Mouse (Mus musculus): ENCODE data around the gene Jam2. TPM values are rescaled to one million over a fixed set of nuclear protein-coding genes. Genes with fewer than 3 reads are reported as not detected.

The Jam2 gene
- polyA plus RNA-seq, 1 experiment from 2014 or later, result 8.3 TPM

GRCm38 (mm10) chr16:84834344-84834743, 60.4 kb downstream of the Jam2 start:
- no peaks in the 10 kb centered on the region for H3K27me3 ChIP-seq (ENCODE audit: insufficient read depth, low read length)
- peak overlapping the region; percentile 100 for H3K27ac ChIP-seq
- DNase-seq (ENCODE audit: low spot score), result no peak
- no peaks in the 10 kb centered on the region for H3K9me3 ChIP-seq (replicated peaks; ENCODE audit: low read length)
- peaks cover 14% of the 10 kb centered on the region for H3K36me3 ChIP-seq (ENCODE audit: insufficient read depth, low read length)
- WGBS, result under 1% methylated on average over 22 of the region's 22 CpGs
- no peak for TF ChIP-seq CTCF (IDR thresholded peaks at IDR 0.05; ENCODE audit: low read depth)
- H3K9ac ChIP-seq (ENCODE audit: low read depth, low read length), result peak overlapping the region; percentile 99
- peak; percentile 0; the same call in 1 of the 2 replicates for ATAC-seq (replicated peaks; ENCODE audit: low FRiP score, low read depth)
- H3K4me3 ChIP-seq (replicated peaks; ENCODE audit: low read depth, low read length), result peak overlapping the region; percentile 96
- H3K4me1 ChIP-seq (replicated peaks; ENCODE audit: insufficient read depth, low read length), result peaks cover 8% of the 10 kb centered on the region
- H3K4me2 ChIP-seq (ENCODE audit: low read length), result peak overlapping the region; percentile 61

DNA sequence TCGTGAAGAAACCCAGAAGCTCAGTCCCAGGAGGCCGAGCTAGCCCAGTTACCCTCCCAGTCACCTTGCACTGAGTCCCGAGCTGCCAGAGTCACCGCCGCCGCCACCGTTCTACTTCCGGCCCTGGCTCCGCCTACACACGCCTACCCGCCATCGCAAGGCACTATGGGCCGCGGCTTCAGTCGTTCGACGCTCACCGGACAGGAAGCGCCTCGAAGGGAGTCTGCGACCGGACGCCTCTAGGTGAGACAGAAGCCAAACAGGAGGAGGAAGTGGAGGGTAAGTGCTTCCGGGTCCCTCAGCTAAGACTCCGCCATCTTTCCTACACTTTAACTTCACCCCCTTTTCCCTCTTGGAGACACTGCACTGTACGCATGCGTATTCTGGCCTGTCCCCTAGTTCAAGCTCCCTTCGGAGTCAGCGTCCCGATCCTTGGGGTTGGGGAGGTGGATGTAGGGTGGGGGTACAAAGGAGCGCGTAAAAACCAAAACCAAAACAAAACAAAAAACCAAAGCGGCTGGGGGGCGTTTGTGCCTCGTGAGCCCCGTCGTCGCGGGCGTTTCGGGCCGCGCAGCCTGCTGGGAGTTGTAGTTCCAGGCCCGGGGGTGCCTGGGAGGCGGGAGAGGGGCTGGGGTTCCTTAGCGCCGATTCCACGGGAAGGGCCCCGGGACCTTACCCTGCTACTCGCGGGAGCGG, 61.0 kb downstream of the Jam2 start, which contains the start of gene Gabpa:
Gabpa (plus strand) TSS at position 181 of the 696 bp plus-strand sequence.
- DNase-seq (ENCODE audit: low spot score) (peak; percentile 99), ATAC-seq (replicated peaks; ENCODE audit: low FRiP score, low read depth) (peak; percentile 98)
- H3K27me3 ChIP-seq (ENCODE audit: insufficient read depth, low read length), result no peaks in the 10 kb centered on the region
- TF ChIP-seq CTCF (IDR thresholded peaks at IDR 0.05; ENCODE audit: low read depth), result no peak
- under 1% methylated on average over 52 of the region's 52 CpGs for WGBS
- H3K4me2 ChIP-seq (ENCODE audit: low read length), result peak within 1 kb of the TSS; percentile 61
- no peaks in the 10 kb centered on the region for H3K9me3 ChIP-seq (replicated peaks; ENCODE audit: low read length)
- peak within 1 kb of the TSS; percentile 100 for H3K27ac ChIP-seq
- H3K9ac ChIP-seq (ENCODE audit: low read depth, low read length), result peak within 1 kb of the TSS; percentile 99
- H3K4me3 ChIP-seq (replicated peaks; ENCODE audit: low read depth, low read length), result peak within 1 kb of the TSS; percentile 96
- H3K4me1 ChIP-seq (replicated peaks; ENCODE audit: insufficient read depth, low read length), result peaks cover 8% of the 10 kb centered on the region
- H3K36me3 ChIP-seq (ENCODE audit: insufficient read depth, low read length), result peaks cover 12% of the 10 kb centered on the region

- peaks cover 8% of the 10 kb centered on the region for H3K4me1 ChIP-seq (replicated peaks; ENCODE audit: insufficient read depth, low read length)
- TF ChIP-seq CTCF (IDR thresholded peaks at IDR 0.05; ENCODE audit: low read depth), result no peak
- peak within 1 kb of the TSS; percentile 100 for H3K27ac ChIP-seq
- peaks cover 14% of the 10 kb centered on the region; the same call in 1 of the 2 replicates for H3K36me3 ChIP-seq (ENCODE audit: insufficient read depth, low read length)
- H3K4me3 ChIP-seq (replicated peaks; ENCODE audit: low read depth, low read length), result peak within 1 kb of the TSS; percentile 96
- H3K27me3 ChIP-seq (ENCODE audit: insufficient read depth, low read length), result no peaks in the 10 kb centered on the region
- ATAC-seq (replicated peaks; ENCODE audit: low FRiP score, low read depth), result peak; percentile 31
- H3K9me3 ChIP-seq (replicated peaks; ENCODE audit: low read length), result no peaks in the 10 kb centered on the region
- DNase-seq (ENCODE audit: low spot score), result peak; percentile 89
- H3K9ac ChIP-seq (ENCODE audit: low read depth, low read length), result peak within 1 kb of the TSS; percentile 99
- WGBS, result 1% methylated on average over 42 of the region's 57 CpGs
- H3K4me2 ChIP-seq (ENCODE audit: low read length), result peak within 1 kb of the TSS; percentile 61
Observed at GRCm38 (mm10) chr16:84835441-84835822, 61.5 kb downstream of the Jam2 start, which contains the start of gene Atp5j. Atp5j (minus strand) TSS chr16:84835625.

DNA sequence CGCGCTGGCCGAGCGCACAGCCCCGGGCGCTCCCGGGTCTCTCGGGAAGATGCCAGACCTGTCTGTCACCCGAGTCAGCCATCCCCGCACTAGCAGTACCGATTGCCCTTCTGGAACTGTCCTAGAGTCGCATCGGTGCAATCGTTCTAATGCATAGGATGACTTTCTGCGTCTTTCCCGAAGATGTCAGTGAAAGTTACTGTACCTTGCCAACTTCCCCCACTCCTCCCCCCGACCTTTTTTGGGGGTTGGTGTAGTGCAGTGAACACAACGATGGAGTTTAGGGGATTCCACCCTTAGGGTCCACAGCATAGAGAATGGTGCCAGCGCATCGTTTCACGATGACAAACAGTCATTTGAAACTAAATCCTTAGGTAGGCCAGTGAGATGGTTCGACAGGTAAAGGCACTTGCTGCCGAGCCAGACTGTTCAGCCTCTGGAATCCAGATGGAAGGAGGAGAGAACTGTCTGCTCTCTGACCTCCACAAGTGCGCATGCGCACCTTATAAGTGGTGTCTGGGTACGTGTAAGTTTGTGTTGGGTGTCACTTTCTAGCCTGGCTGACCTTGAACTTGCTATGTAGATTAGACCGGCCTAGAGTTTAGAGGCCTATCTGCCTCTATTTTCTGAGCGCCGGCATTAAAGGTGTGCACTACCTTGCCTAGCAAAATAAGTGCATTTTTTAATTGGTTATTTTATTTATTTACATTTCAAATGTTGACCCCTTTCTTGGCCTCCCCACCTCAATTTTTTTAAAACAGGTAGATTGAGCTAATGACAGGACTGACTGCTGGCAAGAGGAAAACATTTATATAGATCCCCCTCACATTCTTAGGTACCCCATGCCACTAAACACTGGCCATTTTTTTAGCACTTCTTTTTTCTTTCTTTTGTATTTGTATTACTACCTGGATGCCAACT, 62.2 kb downstream of the Jam2 start:
- H3K36me3 ChIP-seq (ENCODE audit: insufficient read depth, low read length), result peaks cover 17% of the 10 kb centered on the region; the same call in 1 of the 2 replicates
- H3K4me3 ChIP-seq (replicated peaks; ENCODE audit: low read depth, low read length), result peak overlapping the region; percentile 96
- DNase-seq (ENCODE audit: low spot score) (peak; percentile 80), ATAC-seq (replicated peaks; ENCODE audit: low FRiP score, low read depth) (peak; percentile 11)
- 6% methylated on average over 28 of the region's 29 CpGs for WGBS
- H3K27me3 ChIP-seq (ENCODE audit: insufficient read depth, low read length), result no peaks in the 10 kb centered on the region
- peak overlapping the region; percentile 99 for H3K9ac ChIP-seq (ENCODE audit: low read depth, low read length)
- H3K4me1 ChIP-seq (replicated peaks; ENCODE audit: insufficient read depth, low read length), result peaks cover 8% of the 10 kb centered on the region
- peak overlapping the region; percentile 100 for H3K27ac ChIP-seq
- no peak for TF ChIP-seq CTCF (IDR thresholded peaks at IDR 0.05; ENCODE audit: low read depth)
- H3K4me2 ChIP-seq (ENCODE audit: low read length), result peak overlapping the region; percentile 61
- no peaks in the 10 kb centered on the region for H3K9me3 ChIP-seq (replicated peaks; ENCODE audit: low read length)

DNA sequence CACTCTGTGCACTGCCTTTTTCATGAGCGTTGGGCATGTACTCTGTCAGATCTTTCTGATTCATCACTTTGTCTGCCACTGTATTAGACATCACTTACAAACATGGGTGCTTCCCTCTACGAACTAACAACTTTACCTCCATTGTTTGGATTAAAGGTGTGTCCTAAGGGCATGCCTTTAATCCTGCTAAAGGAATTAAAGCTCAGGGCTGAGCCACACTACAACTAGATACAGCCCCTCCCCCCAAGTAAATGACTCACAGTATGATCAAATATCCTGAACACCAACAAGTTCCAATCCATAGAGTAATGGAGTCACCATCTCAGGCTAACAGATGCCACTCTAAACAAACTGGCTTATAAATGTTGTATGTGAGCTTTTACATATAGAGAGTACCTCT, 64.7 kb downstream of the Jam2 start:
- Histone ChIP-seq H3K36me3 (ENCODE audit: insufficient read depth, low read length) (peaks cover 13% of the 10 kb centered on the region; the same call in 1 of the 2 replicates), H3K27me3 (ENCODE audit: insufficient read depth, low read length) (no peaks in the 10 kb centered on the region), H3K9ac (ENCODE audit: low read depth, low read length) (no peak overlapping the region), H3K27ac (no peak overlapping the region), H3K4me3 (replicated peaks; ENCODE audit: low read depth, low read length) (no peak overlapping the region), H3K9me3 (replicated peaks; ENCODE audit: low read length) (no peaks in the 10 kb centered on the region), H3K4me2 (ENCODE audit: low read length) (no peak overlapping the region), H3K4me1 (replicated peaks; ENCODE audit: insufficient read depth, low read length) (peaks cover 8% of the 10 kb centered on the region; the same call in 1 of the 2 replicates)
- no peak for DNase-seq (ENCODE audit: low spot score)
- WGBS, result 86% methylated on average over 2 of the region's 2 CpGs
- no peak for ATAC-seq (replicated peaks; ENCODE audit: low FRiP score, low read depth)
- no peak for TF ChIP-seq CTCF (IDR thresholded peaks at IDR 0.05; ENCODE audit: low read depth)

DNA sequence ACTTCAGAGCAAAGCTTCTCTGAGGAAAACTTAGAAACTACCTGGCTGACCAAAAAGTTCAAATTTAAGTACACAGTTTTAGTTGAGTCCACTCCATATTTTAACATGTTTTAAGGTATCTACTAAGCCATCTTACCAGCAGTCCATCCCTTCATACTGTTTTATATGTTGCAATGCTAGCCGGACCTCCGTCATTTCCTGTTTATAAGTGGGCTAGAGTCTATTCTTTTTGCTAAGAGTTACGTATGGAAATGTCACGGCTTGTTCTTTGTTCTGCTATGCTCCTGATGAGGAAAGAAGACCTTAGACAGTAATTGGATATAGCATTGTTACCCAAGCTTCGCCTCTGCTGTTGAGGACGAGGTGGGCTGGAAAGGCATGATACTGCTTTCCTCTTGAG, 79.6 kb downstream of the Jam2 start:
- Histone ChIP-seq H3K27ac (no peak overlapping the region), H3K27me3 (ENCODE audit: insufficient read depth, low read length) (no peaks in the 10 kb centered on the region), H3K9me3 (replicated peaks; ENCODE audit: low read length) (no peaks in the 10 kb centered on the region), H3K4me2 (ENCODE audit: low read length) (no peak overlapping the region), H3K4me1 (replicated peaks; ENCODE audit: insufficient read depth, low read length) (no peaks in the 10 kb centered on the region), H3K9ac (ENCODE audit: low read depth, low read length) (no peak overlapping the region), H3K36me3 (ENCODE audit: insufficient read depth, low read length) (peaks cover 64% of the 10 kb centered on the region), H3K4me3 (replicated peaks; ENCODE audit: low read depth, low read length) (no peak overlapping the region)
- DNase-seq (ENCODE audit: low spot score) (no peak), ATAC-seq (replicated peaks; ENCODE audit: low FRiP score, low read depth) (no peak)
- no peak for TF ChIP-seq CTCF (IDR thresholded peaks at IDR 0.05; ENCODE audit: low read depth)
- 91% methylated on average over 6 of the region's 6 CpGs for WGBS

All from kidney, postnatal 0 days (tissue).